ENCODE assay signal across 18 mouse cellular contexts in genomic region chr4:148403402-148403801, GRCm38 (mm10). TPM values are rescaled to one million over a fixed set of nuclear protein-coding genes. Genes with fewer than 3 reads are reported as not detected.
A peak's percentile ranks its signal among the peaks of the same experiment; 100 is the strongest.
DNase-seq lines count a peak whose midpoint lies in the region; ATAC-seq lines count a peak whose summit lies in the region.
"Had no signal": no experiment of that assay in that cellular context is flagged by ENCODE, and none has a peak within 500 bp of the region (broad histone marks: within the 10 kb centered on the region; RNA-seq: fewer than 3 reads in every experiment).

No protein-coding gene starts in this region.

- H3K9ac ChIP-seq in hindbrain, embryonic 16.5 days (ENCODE audit: low read depth, low read length): no peak overlapping the region
- H3K9ac ChIP-seq: heart, embryonic 12.5 days; lung, embryonic 14.5 days had no signal

- H3K4me1 ChIP-seq in hindbrain, embryonic 16.5 days (ENCODE audit: control insufficient read depth, insufficient read depth, low read depth, low read length): peaks cover 21% of the 10 kb centered on the region

- no peaks in the 10 kb centered on the region for H3K36me3 ChIP-seq in hindbrain, embryonic 16.5 days (ENCODE audit: control insufficient read depth, insufficient read depth, low read length)
- H3K36me3 ChIP-seq: heart, embryonic 12.5 days had no signal

- DNase-seq in cerebellum, adult 11-12 months: peak; percentile 34
- DNase-seq in cerebellum, adult 8-10 months: no peak
- DNase-seq in A20 (ENCODE audit: low read depth, low spot score): peak; percentile 91
- peak; percentile 69 for DNase-seq in cerebellum, postnatal 25 days
- DNase-seq in heart, postnatal 10 days: no peak
- no peak for DNase-seq in gastrocnemius, adult 8-10 months (ENCODE audit: low spot score in 2 of 2)
- DNase-seq in ovary, postnatal 10 days (ENCODE audit: low spot score): no peak
- DNase-seq: heart, postnatal 4 days; kidney, adult 11 months; kidney, postnatal 25 days; left cerebral cortex, postnatal 4 days; lung, embryonic 14.5 days; right cerebral cortex, adult 18-20 months had no signal

- 11% methylated on average over 12 of the region's 12 CpGs for WGBS in hindbrain, embryonic 16.5 days

- H3K27me3 ChIP-seq in hindbrain, embryonic 16.5 days (replicated peaks; ENCODE audit: control insufficient read depth, insufficient read depth, low read length): no peaks in the 10 kb centered on the region

- no peaks in the 10 kb centered on the region for H3K9me3 ChIP-seq in hindbrain, embryonic 16.5 days (ENCODE audit: control insufficient read depth, low read length)
- H3K9me3 ChIP-seq: heart, embryonic 12.5 days had no signal

- intact Hi-C loops in heart, postnatal 10 days (cut with DNase I): no loop called here

- peak; percentile 19; the same call in 1 of the 2 replicates for ATAC-seq in hindbrain, embryonic 16.5 days
- ATAC-seq: Patski had no signal

- no peak overlapping the region for H3K4me3 ChIP-seq in hindbrain, embryonic 16.5 days (ENCODE audit: low read length)
- H3K4me3 ChIP-seq: heart, embryonic 12.5 days; myocyte had no signal

- H3K4me2 ChIP-seq in hindbrain, embryonic 16.5 days (ENCODE audit: low read length): no peak overlapping the region
- H3K4me2 ChIP-seq: heart, embryonic 12.5 days; liver, embryonic 11.5 days; lung, embryonic 14.5 days had no signal

- no peak overlapping the region for H3K27ac ChIP-seq in hindbrain, embryonic 16.5 days (ENCODE audit: low read depth, low read length)

RNA-seq across cellular contexts. Expression of gene Ubiad1, which starts 41.2 kb away (rescaled TPM):
- polyA plus RNA-seq in hindbrain, embryonic 16.5 days (2015; fragmentation: Nextera tagmentation; extraction: Ambion mirVana): 19.6 and 20.6 TPM in 2 replicates
- total RNA-seq in heart, postnatal 10 days (2021): 10 to 100 TPM; 22.7 TPM
- 10 to 100 TPM in 1 of 4 experiments, 1 to 10 TPM in 3; 8.4 to 17.1 (median 9.5) TPM for total RNA-seq in gastrocnemius, adult 8-10 months (2022)

RNA-seq across cellular contexts. Expression of gene Mtor, which starts 45.0 kb away (rescaled TPM):
- polyA plus RNA-seq in hindbrain, embryonic 16.5 days (2015; fragmentation: Nextera tagmentation; extraction: Ambion mirVana): 20.6 and 22.7 TPM in 2 replicates
- total RNA-seq in heart, postnatal 10 days (2021): 10 to 100 TPM; 57.5 to 59.4 TPM
- total RNA-seq in gastrocnemius, adult 8-10 months (2022): 10 to 100 TPM; 32.2 to 37.8 (median 34.9) TPM

Comparison
In these comparisons a context has a peak if more than half of its experiments do, and no peak if none do; other contexts are left out.
1. DNase-seq: peak in cerebellum, adult 11-12 months (single experiment), A20 (single experiment) and cerebellum, postnatal 25 days (2 of 2); none in cerebellum, adult 8-10 months (single experiment), heart, postnatal 10 days (0 of 2), gastrocnemius, adult 8-10 months (0 of 2) and ovary, postnatal 10 days (single experiment).